Mouse (Mus musculus) ES-Bruce4 (cell line): Measurements from ENCODE around the gene Slc8a1.

Experiments
- CTCF ChIP-seq: IDR thresholded peaks from one replicate; pipeline ENCODE4 v1.8.1; 2011; ENCODE audit warnings: low read depth, low read length
- EP300 ChIP-seq: IDR thresholded peaks from 2 replicates; pipeline ENCODE4 v1.6.1; 2011; ENCODE audit warnings: low read depth, low read length; ENCODE audit not compliant: insufficient read depth
- POLR2A ChIP-seq: IDR thresholded peaks from one replicate; pipeline ENCODE4 v1.8.1; 2011; ENCODE audit warnings: low read length; ENCODE audit not compliant: insufficient read depth

DNA sequence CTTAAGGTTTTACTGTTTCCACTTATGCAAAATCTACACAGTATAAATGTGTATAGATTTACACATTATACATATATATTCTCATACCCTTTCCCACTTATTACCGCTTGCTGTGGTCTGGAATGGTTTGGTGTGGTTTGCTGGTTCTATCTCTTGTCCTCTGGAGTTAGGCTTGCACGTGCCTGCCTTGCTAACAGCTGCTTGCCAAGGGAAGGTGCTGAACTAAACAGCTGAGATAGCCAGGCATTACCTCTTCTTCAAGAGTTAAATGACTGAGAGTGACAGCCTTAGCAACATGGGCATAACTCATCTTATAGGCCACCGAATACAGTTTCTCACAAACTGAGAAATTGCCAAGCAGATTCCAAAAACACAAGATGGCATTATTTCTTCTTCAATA is 211.7 kb downstream of the Slc8a1 start:
- TF ChIP-seq EP300 (no peak), CTCF (no peak), POLR2A (no peak)
